Mouse (Mus musculus) gastrocnemius, postnatal 4 days (tissue): ENCODE measurements around the gene Otulin. TPM values are rescaled to one million over a fixed set of nuclear protein-coding genes. Genes with fewer than 3 reads are reported as not detected.

ENCODE experiments used
- DNase-seq, 2 experiments: peaks; one replicate each; pipeline ENCODE4 v3.0.0; 2021 to 2022; ENCODE audit warnings: low spot score in 2 of 2, mixed read lengths in 2 of 2
- microRNA-seq: library from miRNA; unstranded; fragments of <30 nt; microRNA quantifications from one replicate; pipeline ENCODE4 v1.2.0, GENCODE M21; 2021
- total RNA-seq, 2 experiments: library from RNA; stranded (reverse); gene quantifications; 2 replicates each; pipeline ENCODE4 v1.2.3; 2021

The Otulin gene
- total RNA-seq, 2 experiments from 2014 or later, result 23.8 to 28.1 TPM

DNA sequence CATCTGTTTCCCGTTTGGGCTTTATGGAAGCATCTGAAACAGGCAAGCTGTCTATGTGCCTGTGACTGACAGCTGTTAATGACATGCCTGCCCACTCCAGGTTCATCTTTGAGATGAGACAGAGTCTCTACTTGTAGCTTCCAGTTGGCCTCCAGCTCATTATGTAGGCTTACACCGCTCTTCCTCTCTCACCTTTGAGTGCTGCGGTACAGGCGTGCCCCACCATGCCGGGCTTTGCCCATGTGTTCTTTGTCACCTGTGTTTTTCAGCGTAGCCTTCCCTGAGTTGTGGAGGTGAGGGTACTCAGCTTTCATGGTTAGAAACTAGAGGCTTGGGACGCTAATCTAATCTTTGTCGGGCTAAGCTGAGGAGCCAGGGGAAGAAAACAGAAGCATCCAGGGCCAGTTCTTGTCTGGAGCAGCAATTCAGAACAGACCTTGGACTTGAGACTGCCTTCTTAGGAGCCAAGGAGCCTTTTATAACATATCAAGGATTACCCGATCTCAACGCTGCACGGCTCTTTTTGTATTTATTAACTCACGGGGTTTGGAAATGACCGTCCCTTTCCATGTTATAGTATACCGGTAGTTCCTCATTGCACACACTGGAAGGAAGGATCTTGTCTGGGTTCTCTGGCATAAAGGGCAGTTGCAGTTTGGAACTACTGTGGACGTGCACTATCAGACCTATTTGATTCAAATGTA is 123.4 kb downstream of the Otulin start:
- DNase-seq, result no peak

DNA sequence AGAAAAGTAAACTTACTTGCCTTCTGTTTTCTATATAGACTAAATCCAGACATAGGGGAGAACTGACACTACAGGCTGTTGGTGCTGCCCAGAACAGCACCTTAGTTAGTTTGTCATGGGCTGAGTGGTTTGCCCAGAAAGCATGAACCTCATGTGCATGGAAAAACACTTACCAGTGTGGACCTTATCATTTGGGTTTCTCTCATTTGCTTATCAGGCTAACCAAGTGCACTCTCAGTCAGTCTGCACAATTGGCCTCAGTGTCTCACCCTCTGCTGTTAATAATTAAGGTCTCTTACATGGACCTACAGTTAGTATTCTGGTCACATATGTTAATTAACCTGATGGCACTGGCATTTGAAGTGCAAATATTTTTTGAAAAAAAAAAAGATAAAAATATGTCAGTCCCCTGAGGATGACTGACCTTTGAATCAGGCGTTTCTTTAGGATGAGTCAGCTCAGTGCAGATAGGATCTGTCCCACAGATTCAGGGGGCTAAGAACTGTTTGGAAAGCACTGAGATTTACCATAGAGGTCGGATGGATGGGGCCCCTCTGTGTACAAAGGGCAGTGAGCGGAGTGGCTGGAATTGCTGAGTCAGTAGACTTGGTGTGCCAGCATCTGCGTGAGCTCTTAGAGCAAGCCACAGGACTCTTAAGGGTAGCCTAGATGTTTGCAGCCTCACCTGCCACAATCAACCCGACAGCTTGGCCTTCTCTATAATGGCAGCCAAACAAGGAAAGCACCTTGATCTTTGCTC is 124.2 kb downstream of the Otulin start:
- DNase-seq, result no peak

DNA sequence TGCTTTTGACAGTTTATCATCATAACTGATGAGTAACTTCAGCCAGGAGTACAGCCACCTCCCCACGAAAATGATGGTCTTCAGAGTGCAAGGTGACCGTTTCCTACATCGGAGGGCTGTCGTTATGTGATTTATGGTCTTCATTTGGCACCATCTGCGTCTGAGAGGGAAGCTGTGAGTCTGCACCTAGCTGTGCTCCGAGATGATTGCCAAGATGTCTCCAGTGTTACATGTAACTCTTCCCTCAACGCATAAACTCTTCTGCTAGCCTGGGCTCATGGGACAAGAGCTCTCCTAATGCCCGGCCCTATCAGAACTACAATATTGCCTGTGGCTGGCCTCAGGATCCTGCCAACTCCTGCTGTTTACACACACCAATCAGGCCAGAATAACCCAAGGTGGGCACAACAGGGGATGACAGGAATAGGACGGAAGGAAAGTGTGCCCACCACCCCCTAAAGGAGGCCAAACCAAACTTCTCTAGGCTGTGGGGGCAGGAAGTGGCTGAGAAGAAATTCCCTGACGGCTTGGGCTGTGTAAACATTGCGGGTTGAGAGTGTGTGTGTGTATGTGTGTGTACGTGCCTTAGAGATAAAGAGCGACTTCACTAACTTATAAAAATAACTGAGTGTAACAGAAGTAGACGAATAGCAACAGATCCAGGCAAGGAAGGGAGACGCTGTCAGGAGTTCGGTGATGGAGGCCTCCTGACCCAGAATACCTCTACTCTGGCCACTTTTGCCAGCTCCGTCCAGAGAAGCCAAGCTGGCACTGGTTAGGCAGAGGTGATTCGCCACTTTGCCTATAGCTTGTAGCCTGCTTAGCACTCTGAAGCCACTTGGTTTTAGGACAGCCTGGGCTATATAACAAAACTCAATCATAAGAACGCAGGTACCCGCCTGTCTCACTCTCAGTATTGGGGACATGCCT is 126.4 kb downstream of the Otulin start:
- no peak for DNase-seq

DNA sequence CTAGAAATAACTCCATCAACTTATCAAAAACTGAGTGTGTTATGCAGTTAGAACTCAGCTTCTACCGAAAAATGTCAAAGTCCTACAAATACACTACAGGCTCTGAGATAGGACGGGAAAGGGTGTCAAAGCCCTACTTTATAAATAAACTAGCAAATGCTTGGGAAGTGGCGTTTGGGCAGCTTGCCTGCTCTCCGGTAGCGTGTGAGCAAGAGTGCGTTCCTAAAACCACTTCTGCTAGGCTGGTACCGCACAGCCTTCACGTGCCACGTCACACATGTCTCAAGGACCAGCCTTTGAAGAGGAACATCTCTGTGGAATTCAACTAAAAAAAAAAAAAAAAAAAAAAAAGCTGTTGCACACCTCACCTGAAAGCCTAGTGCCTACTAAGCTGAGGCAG is 127.3 kb downstream of the Otulin start:
- no peak for DNase-seq

DNA sequence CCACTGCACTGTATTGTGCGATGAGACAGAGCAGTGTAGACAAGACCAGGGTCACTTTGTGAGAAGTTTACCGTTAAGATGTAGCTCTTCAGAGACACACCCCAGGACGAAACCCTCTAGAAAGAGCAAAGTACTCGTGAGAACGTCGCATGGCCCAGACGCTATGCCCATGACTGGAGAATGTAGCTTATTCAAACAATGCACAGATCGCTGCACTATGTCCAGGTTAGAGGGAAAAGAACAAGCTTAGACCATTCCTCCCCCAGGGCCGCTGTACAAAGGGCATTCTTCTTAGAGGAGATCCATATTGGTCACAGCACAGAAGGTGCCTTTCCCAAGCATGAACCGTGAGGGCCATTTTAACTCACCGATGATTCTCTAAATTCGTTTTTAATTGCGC is 128.2 kb downstream of the Otulin start:
- no peak for DNase-seq

DNA sequence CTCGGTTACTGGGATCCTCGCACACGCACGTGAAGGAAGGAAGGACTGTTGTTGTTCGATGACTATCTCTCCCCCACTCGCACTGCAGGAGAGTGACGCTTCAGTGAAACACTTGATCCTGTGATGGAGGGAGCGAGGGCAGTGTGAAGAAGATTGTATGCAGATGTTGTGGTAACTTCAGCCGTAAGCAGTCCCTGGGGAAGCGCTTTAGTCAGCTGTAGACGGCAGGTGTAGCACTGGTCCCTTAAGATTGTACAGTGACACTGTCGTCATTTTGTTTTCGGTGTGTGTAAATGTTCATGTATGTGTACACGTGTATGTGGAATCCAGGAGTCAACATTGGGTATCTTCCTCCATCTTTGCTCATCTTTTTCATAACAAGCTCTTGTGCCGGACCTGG is 130.1 kb downstream of the Otulin start:
- DNase-seq, result no peak

DNA sequence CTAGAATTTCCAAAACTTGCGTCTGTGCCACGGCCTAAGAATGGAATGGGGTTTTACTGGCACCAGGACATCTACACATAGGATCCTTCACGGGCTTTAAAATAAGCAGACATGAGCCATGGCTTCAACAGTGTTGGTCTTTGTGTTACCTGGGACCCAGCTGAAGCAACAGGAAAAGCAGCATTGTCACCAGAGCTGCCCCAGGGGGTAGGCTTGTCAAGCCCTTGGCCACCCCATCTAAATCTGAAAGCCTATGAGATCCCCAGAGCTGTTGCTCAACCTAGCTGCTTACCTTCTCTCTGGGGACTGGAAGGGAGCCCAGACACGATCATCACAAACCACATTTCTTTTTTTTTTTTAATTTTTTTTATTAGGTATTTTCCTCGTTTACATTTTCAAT is 132.4 kb downstream of the Otulin start:
- DNase-seq, result no peak

DNA sequence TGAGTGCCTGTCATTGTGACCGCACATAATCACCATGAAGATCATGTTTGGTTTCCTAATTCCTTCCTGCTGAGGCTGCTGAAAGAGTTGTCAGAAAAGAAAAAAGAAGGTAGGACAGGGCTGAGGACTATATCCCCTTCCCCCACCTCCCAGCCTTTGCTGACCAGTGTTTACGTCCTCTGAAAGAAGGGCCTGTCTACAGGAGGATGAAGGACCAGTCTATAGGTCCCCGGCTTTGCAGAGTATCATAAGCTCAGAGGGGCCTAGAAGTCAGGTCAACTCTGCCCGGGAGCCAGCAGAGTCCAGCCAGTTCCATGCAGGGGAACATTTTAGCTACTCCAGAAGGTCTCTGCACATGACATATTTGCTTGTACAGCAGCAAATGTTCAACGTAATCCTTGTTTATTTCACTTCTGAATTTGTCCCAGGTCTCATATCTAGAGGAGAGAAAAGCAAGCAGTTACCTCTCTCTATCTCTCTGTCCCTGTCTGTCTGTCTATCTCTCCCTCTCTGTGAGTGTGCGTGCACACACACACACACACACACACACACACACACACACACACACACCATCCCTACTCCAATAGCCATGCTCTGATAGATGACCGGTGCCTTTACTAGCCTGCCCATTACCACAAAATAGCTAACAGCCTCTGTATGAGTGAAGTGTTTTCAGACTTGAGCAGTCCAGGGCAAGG is 133.0 kb downstream of the Otulin start:
- DNase-seq, result no peak

DNA sequence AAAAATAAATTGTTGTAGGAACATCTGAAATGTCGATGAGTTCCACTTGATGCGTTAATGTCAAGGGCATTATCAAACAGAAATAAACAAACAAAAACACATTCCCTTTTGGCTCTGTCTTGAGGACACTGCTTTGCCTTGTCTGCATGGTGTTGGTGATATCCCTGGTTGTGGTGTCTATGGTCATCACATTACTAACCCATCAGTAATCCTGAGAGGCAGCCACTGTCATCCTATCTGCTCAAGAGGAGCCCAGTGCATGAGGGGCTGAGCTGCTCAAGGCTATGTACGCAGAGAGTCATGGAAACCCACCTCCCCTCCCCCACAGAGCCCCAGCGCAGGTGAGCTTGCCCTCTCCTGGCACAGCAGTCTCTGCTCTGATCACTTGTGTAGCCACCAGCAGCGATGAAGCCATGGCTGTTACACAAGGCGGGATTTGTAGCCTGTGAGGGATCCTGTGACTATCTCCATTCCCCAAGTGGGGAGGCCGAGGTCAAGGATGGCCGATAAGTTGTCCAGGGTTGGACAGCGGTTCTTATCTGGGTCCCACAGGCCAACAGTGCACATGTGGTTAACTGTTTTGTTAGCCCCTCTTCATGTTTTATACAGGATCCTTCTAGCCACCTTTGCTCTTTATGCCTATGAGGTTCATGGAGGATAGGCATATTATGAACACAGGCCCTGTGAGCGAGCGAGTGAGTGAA is 133.7 kb downstream of the Otulin start:
- no peak for DNase-seq

DNA sequence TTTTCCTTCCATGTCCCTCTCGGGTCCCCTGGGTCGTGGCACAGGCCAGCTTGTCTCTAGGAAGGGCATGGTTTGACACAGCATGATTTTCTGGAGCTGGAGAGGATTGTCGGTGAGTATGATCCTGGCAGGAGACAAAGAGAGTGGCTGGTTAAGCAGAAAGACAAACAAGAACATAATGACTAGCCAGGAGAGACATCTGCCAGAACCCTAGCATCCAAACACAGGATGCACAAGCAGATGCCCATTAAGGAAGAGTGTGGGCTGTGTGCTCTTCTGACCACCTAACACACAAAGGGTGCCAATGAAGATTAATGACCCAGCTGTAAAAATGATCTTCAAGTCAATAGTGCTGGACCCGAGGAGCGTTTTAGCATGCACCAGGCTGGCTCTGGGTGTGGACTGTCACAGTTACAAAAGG is 134.5 kb downstream of the Otulin start:
- no peak for DNase-seq

DNA sequence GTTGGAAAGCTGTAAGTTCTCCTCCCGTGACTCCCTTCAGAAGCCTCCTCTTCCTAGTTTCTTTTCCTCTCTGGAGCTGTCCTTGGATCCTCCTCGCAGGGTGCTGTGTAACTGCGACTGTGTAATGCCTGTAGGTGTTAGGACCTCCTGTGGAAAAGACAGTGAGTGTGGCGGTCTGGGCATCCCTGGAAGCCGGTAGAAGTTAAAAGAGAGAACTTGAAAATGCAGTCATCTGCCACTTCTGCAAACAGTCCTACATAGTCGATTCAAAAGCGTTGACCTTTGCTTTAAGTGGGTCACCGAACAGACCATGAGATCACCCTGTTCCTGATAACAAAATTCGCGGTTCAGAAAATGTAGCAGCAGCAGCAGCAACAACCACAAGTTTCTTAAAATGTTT is 137.0 kb downstream of the Otulin start:
- no peak for DNase-seq

DNA sequence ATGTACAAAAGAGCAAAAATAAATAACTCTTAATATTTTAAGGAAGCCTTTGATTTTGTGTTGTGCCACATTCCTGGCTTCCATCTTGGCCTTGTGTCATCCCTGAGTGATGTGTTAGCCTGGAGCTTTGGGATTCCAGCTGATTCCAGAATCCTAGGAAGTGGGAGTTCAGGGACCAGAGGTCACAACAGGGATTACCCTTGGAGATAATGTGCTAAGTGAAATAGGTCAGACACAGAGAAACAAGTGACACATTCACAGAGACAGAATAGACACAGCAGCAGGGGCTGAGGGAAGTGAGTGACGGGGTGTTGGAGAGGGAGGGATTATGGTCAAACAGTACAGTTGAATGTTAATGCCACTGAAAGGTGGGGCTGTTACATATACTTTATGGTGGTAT is 137.8 kb downstream of the Otulin start:
- no peak for DNase-seq

Small RNA genes lying within 50 kb of the gene (microRNA-seq; reads per million reads assigned to microRNA genes)
- gene Mir7117, result 0.63 reads per million

Other genes starting within 250 kb of the Otulin start
- gene Ank, start 164.0 kb downstream of the Otulin start, total RNA-seq, result 10 to 100 TPM; 21.5 to 26.0 TPM
- gene Otulinl, start 50.9 kb upstream of the Otulin start, total RNA-seq, result 1 to 10 TPM; 5.5 to 6.2 TPM